12 mouse cellular contexts compared by ENCODE assay signal in the genomic region with DNA sequence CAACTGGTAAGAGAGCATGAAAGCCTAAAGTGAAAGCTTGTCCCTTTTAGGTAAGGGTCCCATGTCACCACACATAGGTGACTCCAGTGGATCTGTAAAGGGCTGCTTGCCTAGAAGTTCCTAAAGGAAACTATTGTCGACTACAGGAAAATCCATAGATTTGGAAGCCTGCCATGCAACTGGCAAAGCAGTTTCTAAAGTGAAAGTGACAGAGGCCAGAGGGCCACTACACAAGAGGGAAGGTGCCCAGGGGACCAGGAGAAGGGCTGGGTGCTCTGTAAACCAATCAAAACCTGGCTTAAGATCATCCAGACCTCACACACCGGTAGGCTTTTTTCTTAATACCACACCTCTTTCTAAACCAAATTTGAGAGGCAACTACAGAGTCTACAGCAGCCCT. TPM values are rescaled to one million over a fixed set of nuclear protein-coding genes. Genes with fewer than 3 reads are reported as not detected.
DNase-seq lines count a peak whose midpoint lies in the region; ATAC-seq and TF ChIP-seq lines count a peak whose summit lies in the region.
"Had no signal": no experiment of that assay in that cellular context is flagged by ENCODE, and none has a peak within 500 bp of the region (broad histone marks: within the 10 kb centered on the region; RNA-seq: fewer than 3 reads in every experiment).

No protein-coding gene starts in this region.

- no peak for ATAC-seq in kidney, postnatal 0 days (replicated peaks; ENCODE audit: low FRiP score, low read depth)
- no peak for ATAC-seq in limb, embryonic 15.5 days (ENCODE audit: insufficient number of reproducible peaks, low FRiP score, low TSS enrichment, low read depth)

- intact Hi-C loops in gastrocnemius, postnatal 36 days (cut with DNase I), result no loop called here

- H3K4me1 ChIP-seq in kidney, postnatal 0 days (replicated peaks; ENCODE audit: insufficient read depth, low read length), result peaks cover 14% of the 10 kb centered on the region; the same call in 1 of the 2 replicates
- H3K4me1 ChIP-seq in MEL (ENCODE audit: control insufficient read depth in 1 of 2, insufficient read depth in 2 of 2, low read length in 2 of 2), result no peaks in the 10 kb centered on the region
- H3K4me1 ChIP-seq in limb, embryonic 15.5 days, result peaks cover 24% of the 10 kb centered on the region

- no peak for TF ChIP-seq CTCF in kidney, postnatal 0 days (IDR thresholded peaks at IDR 0.05; ENCODE audit: low read depth)
- no peak for TF ChIP-seq CTCF in MEL (IDR thresholded peaks at IDR 0.05 in 2 of 3, conservative IDR thresholded peaks at IDR 0.05 in 1 of 3; ENCODE audit: control insufficient read depth in 1 of 3, insufficient read depth in 1 of 3, low read depth in 2 of 3, low read length in 3 of 3, poor library complexity in 1 of 3, severe bottlenecking in 1 of 3)

- H3K4me3 ChIP-seq in kidney, postnatal 0 days (replicated peaks; ENCODE audit: low read depth, low read length), result no peak overlapping the region
- H3K4me3 ChIP-seq in MEL (ENCODE audit: control insufficient read depth in 1 of 2, insufficient read depth in 1 of 2, low read depth in 2 of 2, low read length in 2 of 2), result peak overlapping the region; percentile 24 to 26; a peak in 2 of 4 replicates
- H3K4me3 ChIP-seq in limb, embryonic 15.5 days, result no peak overlapping the region

- no peaks in the 10 kb centered on the region for H3K9me3 ChIP-seq in kidney, postnatal 0 days (replicated peaks; ENCODE audit: low read length)
- H3K9me3 ChIP-seq in MEL (replicated peaks; ENCODE audit: insufficient read depth, low read length), result no peaks in the 10 kb centered on the region
- H3K9me3 ChIP-seq in limb, embryonic 15.5 days, result no peaks in the 10 kb centered on the region

- peak overlapping the region; percentile 5; the same call in 1 of the 2 replicates for H3K4me2 ChIP-seq in kidney, postnatal 0 days (ENCODE audit: low read length)
- H3K4me2 ChIP-seq in limb, embryonic 15.5 days, result no peak overlapping the region

- TF ChIP-seq POLR2A in MEL (IDR thresholded peaks at IDR 0.05; ENCODE audit: control insufficient read depth in 1 of 2, insufficient read depth in 1 of 2, low read depth in 1 of 2, low read length in 2 of 2, poor library complexity in 1 of 2), result no peak

- H3K27ac ChIP-seq in kidney, postnatal 0 days, result peak overlapping the region; percentile 60
- H3K27ac ChIP-seq in MEL (ENCODE audit: control insufficient read depth, low read depth, low read length), result no peak overlapping the region
- peak overlapping the region; percentile 38; the same call in 1 of the 2 replicates for H3K27ac ChIP-seq in limb, embryonic 15.5 days

- DNase-seq in adrenal gland, postnatal 10 days, result peak; percentile 23
- DNase-seq in adrenal gland, adult 8-10 months, result no peak
- DNase-seq in kidney, postnatal 0 days (ENCODE audit: low spot score), result no peak
- DNase-seq in kidney, adult 18-20 months, result no peak
- DNase-seq in MEL (ENCODE audit: low read depth, low spot score), result peak; percentile 11
- DNase-seq in gastrocnemius, postnatal 36 days, result no peak
- no peak for DNase-seq in retina, postnatal 1 day
- DNase-seq: cerebellum, postnatal 14 days; gastrocnemius, postnatal 10 days; spleen, adult 18-20 months; thymus, postnatal 14 days had no signal

- no peaks in the 10 kb centered on the region for H3K36me3 ChIP-seq in kidney, postnatal 0 days (ENCODE audit: insufficient read depth, low read length)
- no peaks in the 10 kb centered on the region for H3K36me3 ChIP-seq in MEL (ENCODE audit: control insufficient read depth in 1 of 2, insufficient read depth in 2 of 2, low read length in 2 of 2)
- 0 out of 2 replicates have a peak, but pooled peaks cover 5% of the 10 kb centered on the region for H3K36me3 ChIP-seq in limb, embryonic 15.5 days

- TF ChIP-seq EP300 in MEL (IDR thresholded peaks at IDR 0.05; ENCODE audit: low read depth in 1 of 2, low read length in 2 of 2), result no peak

- TF ChIP-seq RAD21 in MEL (IDR thresholded peaks at IDR 0.05; ENCODE audit: low read depth, low read length), result no peak

- H3K9ac ChIP-seq in kidney, postnatal 0 days (ENCODE audit: low read depth, low read length), result no peak overlapping the region
- no peak overlapping the region; the same call in 1 of the 2 replicates for H3K9ac ChIP-seq in MEL (ENCODE audit: control insufficient read depth, low read depth, low read length, poor library complexity, severe bottlenecking)
- no peak overlapping the region for H3K9ac ChIP-seq in limb, embryonic 15.5 days

- 56% methylated on average over 2 of the region's 2 CpGs for WGBS in kidney, postnatal 0 days
- WGBS in limb, embryonic 15.5 days, result 20% methylated on average over 2 of the region's 2 CpGs

- H3K79me2 ChIP-seq in MEL (ENCODE audit: control insufficient read depth, insufficient read depth, low read length, poor library complexity), result no peaks in the 10 kb centered on the region

- no peaks in the 10 kb centered on the region for H3K27me3 ChIP-seq in kidney, postnatal 0 days (ENCODE audit: insufficient read depth, low read length)
- peaks cover 6 to 7% of the 10 kb centered on the region in 2 experiments for H3K27me3 ChIP-seq in MEL (ENCODE audit: control insufficient read depth in 1 of 2, insufficient read depth in 2 of 2, low read length in 2 of 2)
- H3K27me3 ChIP-seq in limb, embryonic 15.5 days, result no peaks in the 10 kb centered on the region

TF ChIP-seq in MEL, 35 proteins besides CTCF, POLR2A, EP300 and RAD21:
- TF ChIP-seq ETS1 (IDR thresholded peaks at IDR 0.05; ENCODE audit: low read depth, low read length) (no peak), MAFK (IDR thresholded peaks at IDR 0.05; ENCODE audit: borderline replicate concordance, low read depth, low read length) (no peak), USF2 (IDR thresholded peaks at IDR 0.05; ENCODE audit: borderline replicate concordance in 1 of 2, insufficient read depth in 1 of 2, low read depth in 1 of 2, low read length in 2 of 2) (no peak), TCF12 (IDR thresholded peaks at IDR 0.05; ENCODE audit: low read depth, low read length) (no peak), GABPA (IDR thresholded peaks at IDR 0.05; ENCODE audit: low read depth, low read length) (no peak), POLR2AphosphoS2 (IDR thresholded peaks at IDR 0.05; ENCODE audit: low read length) (no peak), MAZ (IDR thresholded peaks at IDR 0.05; ENCODE audit: low read depth, low read length) (no peak), SIN3A (IDR thresholded peaks at IDR 0.05; ENCODE audit: low read length) (no peak), USF1 (IDR thresholded peaks at IDR 0.05; ENCODE audit: low read depth, low read length) (no peak), SMC3 (IDR thresholded peaks at IDR 0.05; ENCODE audit: low read depth, low read length) (no peak), MEF2A (IDR thresholded peaks at IDR 0.05; ENCODE audit: extremely low read depth, insufficient replicate concordance, low read depth, low read length, poor library complexity, severe bottlenecking) (no peak), POLR2AphosphoS5 (IDR thresholded peaks at IDR 0.05; ENCODE audit: borderline replicate concordance, low read depth, low read length) (no peak), MYC (IDR thresholded peaks at IDR 0.05; ENCODE audit: low read depth, low read length) (no peak), KAT2A (conservative IDR thresholded peaks at IDR 0.05; ENCODE audit: low read depth, low read length) (no peak)
TF ChIP-seq in MEL: peak in this region for 0.

RNA-seq across cellular contexts. Expression of a gene that starts 12.7 kb away (rescaled TPM):
- total RNA-seq in adrenal gland, postnatal 10 days (2021), result 10 to 100 TPM; 15.8 to 21.8 TPM
- total RNA-seq in adrenal gland, adult 8-10 months (2022), result 1 to 10 TPM; 7.9 to 9.8 (median 9.1) TPM
- polyA plus RNA-seq in kidney, postnatal 0 days (2015; fragmentation: Nextera tagmentation; extraction: Ambion mirVana), result 34.8 and 35.0 TPM in 2 replicates
- total RNA-seq in MEL (2012; rRNA removed), result 0.13 and 0.23 TPM in 2 replicates
- under 1 TPM in 1 of 2 experiments, not detected in 1; 0.86 TPM for polyA plus RNA-seq in MEL (2012; ENCODE audit: insufficient read depth in 1 of 2, insufficient read length in 2 of 2, low read depth in 1 of 2, low replicate concordance in 2 of 2, missing spikeins in 1 of 2)
- 76.4 and 84.3 TPM in 2 replicates for polyA plus RNA-seq in limb, embryonic 15.5 days (2015; fragmentation: Nextera tagmentation; extraction: Ambion mirVana)
- total RNA-seq in gastrocnemius, postnatal 36 days (2021), result 1 to 10 TPM; 2.1 TPM

Comparison
In these comparisons a context has a peak if more than half of its experiments do, and no peak if none do; other contexts are left out.
1. DNase-seq: peak in adrenal gland, postnatal 10 days (single experiment) and MEL (single experiment); none in adrenal gland, adult 8-10 months (single experiment), kidney, postnatal 0 days (single experiment), kidney, adult 18-20 months (single experiment), gastrocnemius, postnatal 36 days (0 of 2) and retina, postnatal 1 day (single experiment).
2. H3K4me3 ChIP-seq: peak in MEL (2 of 2); none in kidney, postnatal 0 days (single experiment) and limb, embryonic 15.5 days (single experiment).